Mouse (Mus musculus): Measurements from ENCODE around the gene Sox5. TPM values are rescaled to one million over a fixed set of nuclear protein-coding genes. Genes with fewer than 3 reads are reported as not detected.

Sox5 gene
- polyA plus RNA-seq, 1 experiment = 1.5 TPM

DNA sequence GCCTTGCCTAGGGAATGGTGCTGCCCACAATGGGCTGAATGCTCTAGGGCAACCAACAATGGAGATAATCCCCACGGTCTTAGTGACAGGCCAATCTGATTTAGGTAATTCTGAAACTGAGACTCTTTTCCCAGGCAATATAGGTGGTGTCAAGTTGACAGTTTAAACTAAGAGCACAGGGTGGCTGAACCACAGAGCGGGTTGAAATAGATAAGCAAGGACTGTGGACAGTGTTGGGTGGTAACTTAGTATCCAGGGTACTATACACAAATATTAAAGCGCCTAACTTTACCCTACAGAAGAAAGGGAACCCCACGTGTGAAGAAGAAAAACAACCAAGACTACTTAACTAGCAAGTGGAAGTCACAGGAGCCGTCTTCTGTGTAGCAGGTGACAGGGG lies 838.7 kb downstream of the Sox5 start:
- no peak for DNase-seq (ENCODE audit: low read depth)

DNA sequence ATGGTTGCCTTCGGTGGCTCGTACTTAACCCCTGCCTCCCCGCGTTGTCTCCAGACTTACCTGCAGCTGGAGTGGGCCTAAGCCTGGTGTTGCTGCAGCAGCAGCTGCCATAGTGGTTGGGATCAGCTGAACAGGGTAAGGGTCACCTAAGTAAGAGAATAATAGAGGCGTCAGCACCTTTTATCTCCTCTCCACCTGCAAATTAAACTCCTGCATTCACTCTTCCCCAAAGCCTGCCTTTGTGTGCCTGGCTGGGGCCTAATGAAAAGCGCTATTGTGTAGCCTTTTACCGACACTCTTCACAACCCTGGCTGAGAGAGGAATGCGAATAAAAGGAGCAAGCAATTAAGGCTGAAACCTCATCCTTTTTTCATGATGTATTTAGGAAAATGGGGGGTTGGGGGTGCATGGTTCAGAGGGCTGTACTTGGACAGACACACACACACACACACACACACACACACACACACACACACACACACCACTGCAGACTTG lies 840.4 kb downstream of the Sox5 start:
- no peak for DNase-seq (ENCODE audit: low read depth)

DNA sequence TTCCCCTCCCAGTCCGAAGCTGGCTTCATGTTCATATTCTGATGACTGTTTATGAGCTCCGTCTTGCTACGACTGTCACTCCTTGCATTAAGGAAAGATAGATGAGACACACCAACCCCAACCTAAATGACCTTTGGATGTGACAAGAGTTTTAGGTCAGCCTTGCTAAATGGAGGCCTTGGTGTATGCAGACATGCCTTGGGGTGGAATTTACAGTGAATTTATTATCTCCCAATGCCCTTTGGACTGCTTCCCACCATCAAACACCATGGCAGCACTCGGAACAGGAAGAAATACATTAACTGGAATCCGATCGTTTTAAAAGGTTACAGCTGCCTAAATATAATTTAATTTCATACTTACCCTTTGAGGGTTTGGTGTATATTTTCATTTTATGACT lies 858.6 kb downstream of the Sox5 start:
- no peak for DNase-seq (ENCODE audit: low read depth)

DNA sequence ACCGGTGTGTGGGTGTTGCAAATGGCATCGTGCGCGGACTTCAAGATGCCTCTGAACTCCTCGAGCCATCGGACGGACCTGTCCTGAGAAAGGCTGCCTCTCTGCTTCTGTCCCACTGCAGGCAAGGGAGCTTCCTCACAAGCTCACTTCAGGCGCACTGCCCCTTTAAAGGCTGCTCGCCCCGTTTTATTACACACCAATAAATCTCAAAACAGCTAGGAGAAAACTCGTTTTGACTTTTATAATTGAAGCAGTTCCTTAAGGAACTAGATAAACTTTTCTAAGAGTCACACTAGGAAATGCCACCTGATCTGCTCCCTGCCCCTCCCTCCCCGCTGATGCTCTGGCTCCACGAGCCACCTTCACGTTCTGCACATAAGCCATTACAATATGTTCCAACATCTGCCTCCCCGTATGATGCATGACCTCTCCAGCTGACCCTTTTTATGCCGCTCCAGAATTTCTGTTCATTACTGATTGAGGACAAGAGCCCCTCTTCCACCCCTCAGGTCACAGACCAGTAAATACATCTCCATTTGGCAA lies 863.3 kb downstream of the Sox5 start:
- no peak for DNase-seq (ENCODE audit: low read depth)

DNA sequence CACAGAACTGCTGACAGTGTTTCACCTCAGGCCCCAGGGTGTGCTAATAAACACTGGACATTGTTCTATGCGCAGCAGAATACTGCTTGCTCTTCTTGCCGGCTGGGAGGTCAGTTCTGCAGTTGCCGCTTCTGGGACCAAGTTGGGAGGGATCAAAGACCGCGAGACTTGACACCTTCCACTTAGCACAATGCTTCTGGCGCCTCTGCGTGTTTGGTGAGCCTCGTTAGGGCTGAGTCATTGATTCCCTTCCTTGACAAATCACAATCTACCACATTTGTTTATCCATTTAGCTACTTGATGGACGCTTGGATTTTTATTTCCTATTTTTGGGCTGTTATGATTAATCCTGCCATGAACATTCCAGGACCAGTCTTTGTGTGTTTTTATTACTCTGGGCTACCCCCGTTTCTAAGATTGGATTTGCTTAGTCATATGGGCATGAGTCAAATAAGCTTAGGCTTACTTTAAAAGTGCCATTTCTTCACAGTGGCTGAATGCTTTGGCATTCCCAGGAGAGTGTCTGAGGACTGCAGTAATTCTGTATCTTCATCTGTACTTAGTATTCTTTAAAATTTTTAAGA lies 865.5 kb downstream of the Sox5 start:
- DNase-seq (ENCODE audit: low read depth) = no peak

DNA sequence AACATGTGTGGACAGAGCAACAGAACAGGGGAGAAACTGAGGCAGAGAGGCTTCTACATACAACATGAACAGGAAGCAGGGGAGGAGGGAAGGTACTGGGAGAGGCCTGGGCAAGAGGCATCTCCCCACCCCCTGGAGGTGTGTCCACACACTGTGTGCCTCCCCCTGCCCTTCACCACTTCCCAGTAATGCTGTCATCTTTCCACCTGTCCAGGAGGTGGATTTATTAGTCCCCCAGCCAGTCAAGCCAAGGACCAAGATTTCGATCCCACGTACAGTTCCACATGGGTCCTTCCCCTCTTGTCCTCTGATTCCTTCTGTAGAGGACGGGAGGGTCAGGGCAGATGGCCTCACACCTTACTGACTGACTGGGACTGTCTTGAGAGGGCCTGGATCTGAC lies 866.1 kb downstream of the Sox5 start:
- DNase-seq (ENCODE audit: low read depth) = no peak

DNA sequence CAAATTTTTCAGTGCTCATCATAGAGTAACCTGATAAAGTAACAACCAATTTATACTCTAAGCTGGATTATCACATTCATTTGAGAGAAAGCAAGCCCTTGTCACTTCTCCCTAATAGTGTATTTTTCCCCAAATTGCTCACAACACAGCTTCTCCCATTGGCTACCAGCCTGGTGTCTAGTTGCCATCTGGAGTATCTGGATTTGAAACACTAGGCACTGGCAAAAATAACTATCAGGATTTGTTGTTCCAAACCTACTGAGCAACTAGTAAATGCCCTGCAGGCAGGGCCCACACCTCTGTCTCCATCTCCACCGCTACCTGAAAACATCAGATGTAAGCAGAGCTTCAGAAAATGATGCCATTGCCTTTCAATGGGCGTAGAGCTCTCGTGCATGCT lies 869.5 kb downstream of the Sox5 start:
- no peak for DNase-seq (ENCODE audit: low read depth)

DNA sequence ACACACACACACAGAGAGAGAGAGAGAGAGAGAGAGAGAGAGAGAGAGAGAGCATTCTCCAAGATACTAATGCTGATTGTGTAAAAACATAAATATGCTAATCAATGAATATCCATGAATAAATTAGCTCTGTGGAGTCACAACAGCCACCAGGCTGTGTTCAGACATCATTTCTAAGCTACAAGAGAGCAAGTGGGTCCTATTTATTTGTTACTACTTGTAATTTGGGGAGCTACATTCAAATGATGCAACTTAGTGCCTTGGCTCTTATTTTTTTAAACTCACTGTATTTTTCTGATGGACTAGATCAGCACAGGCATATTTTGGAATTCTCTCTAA lies 877.1 kb downstream of the Sox5 start:
- DNase-seq (ENCODE audit: low read depth) = no peak

DNA sequence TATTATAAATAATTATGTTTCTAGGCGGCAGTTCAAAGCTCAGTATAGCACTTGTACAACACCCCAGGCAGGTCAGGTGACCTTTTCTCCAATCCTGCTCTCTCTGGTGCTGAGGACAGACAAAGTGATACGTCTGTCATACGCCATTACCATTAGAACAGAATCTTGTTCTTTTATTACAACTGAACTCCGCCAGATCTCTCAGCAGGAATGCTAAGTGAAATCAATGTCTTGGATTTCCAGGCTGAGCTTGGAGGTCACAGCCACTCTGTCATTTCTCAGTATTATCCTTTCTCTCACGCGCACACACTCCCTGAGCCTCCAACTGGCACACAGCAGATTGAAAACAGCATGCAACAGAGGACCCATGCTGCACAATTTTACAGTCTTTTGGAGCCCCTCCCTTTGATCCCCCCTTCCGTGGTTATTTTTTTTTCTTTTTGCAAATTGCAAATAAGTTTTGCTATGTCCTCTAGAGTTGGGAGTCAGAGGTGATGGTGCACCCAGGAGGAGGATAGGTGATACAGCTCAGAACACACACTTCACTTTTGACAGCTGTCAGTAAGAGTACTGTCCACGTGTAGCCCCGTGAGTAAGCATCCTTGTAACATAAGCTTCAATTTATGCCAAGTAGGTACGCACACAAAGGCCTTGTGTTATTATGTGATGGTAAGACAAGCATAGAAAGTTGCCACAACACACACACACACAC lies 877.6 kb downstream of the Sox5 start:
- DNase-seq (ENCODE audit: low read depth) = no peak

DNA sequence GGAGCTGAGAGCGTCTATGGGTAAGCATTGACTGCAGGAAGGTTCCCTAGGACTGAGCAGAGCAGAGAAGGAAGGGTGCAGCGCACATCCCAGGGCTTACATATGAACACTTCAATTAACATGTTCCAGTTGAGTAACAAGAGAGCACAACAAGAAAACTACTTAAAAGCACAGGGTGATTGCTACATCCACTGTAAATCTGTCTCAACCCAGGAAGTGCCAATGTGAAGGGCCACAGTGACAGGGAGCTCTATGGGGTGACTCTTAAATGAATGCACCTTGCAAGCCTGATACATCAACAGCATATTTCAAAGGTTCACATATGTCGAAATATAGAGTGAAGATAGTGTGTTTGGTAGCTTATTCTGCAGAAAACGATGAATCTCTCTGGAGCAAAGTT lies 880.9 kb downstream of the Sox5 start:
- DNase-seq (ENCODE audit: low read depth) = no peak

DNA sequence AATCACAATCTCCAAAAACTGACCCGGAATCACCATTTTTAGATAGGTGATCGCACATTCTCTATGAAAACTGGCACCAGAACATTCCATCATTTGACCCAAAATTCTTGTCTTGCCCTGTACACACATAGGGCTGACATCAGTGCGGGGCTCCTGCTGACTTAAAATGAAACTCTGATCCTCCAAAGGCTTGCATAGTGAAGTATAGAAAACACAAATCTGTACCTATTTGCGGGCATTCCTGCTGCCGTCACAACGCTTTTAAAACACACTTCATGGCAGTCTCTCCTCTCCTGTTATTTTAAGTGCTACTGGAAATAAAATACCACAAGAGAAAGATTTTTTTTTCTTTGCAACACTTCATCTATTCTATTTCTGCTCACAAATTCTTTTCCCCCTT lies 886.7 kb downstream of the Sox5 start:
- DNase-seq (ENCODE audit: low read depth) = no peak

DNA sequence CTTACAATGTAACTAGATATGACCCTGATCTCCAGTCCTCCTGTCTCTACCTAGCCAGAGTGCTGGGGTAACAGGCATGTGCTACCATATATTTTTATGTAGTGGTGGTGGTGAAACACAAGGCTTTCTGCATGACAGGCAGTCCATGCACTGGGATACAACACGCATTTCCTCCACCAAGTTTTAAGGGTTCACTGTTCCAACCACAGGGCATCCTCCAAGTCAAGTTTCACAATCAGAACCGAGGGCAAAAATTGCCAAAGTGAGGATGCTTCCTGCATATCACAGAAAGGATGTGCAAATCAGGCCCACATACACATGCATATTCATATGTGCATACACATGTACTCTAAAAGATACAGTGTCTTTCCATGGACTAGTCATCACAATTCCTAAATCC lies 888.9 kb downstream of the Sox5 start:
- no peak for DNase-seq (ENCODE audit: low read depth)

DNA sequence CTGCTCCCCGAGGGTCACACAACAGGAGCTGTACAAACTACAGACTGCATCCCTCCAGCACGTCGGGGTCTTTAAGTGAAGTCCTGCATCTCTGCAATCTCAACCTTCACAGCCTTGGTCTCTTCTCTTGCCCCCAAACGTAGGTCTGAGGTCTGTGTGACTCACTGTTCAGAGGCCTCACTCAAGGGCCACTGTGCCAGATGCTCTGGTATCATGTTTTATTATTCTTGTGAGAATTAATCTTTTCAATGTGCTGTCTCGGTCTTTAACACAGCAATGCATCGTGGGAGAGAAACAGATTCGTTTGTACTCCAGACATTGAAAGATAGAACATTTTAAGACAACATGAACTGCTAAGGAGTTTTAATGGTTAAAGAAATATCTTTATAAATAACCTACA lies 893.2 kb downstream of the Sox5 start:
- no peak for DNase-seq (ENCODE audit: low read depth)

DNA sequence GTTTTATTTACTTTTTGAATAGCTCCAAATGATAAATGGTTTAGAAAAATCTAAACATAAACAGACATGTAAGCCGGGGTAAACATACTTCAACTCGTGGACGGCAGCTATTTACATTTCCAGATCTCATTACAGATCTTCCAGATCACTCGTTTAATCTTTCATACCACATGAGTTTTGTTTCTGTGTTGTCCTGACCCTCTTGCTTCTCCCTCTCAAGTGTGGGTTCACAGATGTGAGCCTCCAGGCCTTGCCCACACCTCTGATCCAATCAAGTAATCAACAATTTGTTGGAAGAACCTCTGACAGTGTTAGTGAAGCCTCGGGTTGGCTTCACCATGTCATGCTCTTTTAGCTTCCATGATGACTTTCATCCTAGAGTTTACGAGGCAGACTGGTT lies 903.3 kb downstream of the Sox5 start:
- no peak for DNase-seq (ENCODE audit: low read depth)

DNA sequence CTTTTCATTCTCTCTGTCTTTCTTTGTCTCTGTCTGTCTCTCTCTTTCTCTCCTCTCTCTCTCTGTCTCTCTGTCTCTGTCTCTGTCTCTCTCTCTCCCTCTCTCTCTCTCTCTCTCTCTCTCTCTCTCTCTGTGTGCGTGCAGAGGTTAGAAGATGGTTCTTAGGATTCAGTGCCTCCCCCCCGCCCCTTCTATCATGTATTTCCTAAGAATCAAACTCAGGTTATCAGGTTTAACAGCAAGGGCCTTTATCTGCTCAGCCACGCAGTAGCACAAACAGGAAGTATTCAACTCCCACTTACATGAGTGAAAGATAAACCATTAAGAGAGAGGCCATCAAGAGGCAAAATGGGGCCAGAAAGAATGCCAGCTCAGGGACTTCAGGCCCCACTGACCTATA lies 913.0 kb downstream of the Sox5 start:
- no peak for DNase-seq (ENCODE audit: low read depth)

DNA sequence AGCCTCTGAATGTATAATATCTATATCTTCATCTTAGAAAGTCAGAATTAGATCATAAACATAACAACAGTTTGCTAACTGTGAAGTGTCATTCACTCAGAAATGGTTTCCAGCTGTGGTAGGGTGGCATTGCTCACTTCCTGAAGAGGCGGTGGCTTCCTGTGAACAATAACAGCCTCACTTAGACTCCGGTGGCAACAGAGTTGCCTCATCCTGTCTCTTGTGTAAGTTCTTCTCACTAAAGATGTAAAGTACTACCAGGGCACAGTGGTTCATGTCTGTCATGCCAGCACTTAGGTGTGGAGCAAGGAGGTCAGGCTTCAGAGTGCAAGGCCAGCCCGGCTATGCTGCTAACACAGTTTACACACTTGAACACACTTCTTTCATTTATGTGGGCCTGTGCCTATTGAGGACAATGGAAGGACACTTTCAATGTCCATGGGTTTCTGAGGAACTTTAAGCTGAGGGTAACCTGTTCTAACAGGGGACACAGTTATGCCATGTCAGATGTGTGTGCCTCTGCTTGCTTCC lies 913.6 kb downstream of the Sox5 start:
- DNase-seq (ENCODE audit: low read depth) = no peak

DNA sequence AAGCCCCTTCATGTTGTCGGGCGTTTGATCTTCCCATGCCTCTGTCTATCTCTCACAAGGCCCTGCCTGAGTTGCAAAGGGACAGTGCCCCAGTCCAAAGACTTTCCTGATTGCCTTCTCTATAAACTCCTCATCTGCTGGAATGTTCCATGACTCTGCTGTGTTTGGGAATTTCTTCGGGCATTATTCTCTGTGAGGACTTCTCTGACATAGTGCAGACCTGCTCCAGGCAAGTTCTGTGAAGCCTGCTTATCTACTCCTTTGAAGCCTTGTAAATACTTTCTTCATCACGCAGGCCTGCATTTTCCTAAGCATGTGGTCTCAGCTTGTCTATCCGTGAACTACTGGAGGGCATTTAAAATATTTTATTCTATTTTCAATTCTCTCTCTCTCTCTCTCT lies 914.7 kb downstream of the Sox5 start:
- DNase-seq (ENCODE audit: low read depth) = no peak

DNA sequence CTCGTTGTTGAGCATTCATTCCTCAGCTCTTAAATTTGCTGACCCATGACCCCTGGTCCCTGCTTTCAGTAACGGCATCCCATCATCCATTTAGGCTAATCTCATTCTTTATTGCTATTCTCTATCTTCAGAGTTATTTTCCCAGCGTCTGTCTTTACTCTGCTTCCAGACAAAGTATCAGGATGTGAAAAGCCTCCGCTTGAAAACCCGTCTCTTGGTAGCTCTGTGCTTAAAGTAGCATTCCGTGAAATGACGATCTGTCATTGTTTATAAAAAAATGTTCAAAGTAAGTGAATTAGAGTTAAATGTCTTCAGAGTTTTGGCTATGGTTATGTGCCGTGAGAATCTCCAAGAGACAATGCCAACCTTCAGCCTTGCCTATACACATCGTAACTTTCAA lies 915.2 kb downstream of the Sox5 start:
- no peak for DNase-seq (ENCODE audit: low read depth)

DNA sequence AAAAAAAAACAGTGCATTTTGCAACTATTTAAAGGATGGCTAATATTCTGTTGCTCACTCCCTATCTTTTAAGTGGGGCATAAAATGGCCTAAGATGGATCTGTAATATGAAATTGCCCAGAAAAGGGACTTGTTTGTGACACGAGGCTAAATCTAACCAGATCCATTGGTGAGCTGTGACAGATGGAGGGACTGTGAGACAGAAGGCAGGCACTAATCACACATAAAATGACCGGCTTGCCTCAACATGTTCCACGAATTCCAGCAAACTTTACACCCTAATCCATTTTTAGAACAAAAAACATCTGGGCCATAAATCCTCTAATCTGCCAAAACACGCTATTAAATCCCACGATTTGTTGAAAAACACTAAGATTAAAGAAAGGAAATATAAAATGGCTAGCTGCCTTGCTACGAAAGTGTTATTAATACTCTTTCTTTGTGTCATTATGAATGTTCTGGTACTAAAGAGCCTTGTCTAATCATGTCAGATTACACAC lies 919.1 kb downstream of the Sox5 start:
- DNase-seq (ENCODE audit: low read depth) = no peak

DNA sequence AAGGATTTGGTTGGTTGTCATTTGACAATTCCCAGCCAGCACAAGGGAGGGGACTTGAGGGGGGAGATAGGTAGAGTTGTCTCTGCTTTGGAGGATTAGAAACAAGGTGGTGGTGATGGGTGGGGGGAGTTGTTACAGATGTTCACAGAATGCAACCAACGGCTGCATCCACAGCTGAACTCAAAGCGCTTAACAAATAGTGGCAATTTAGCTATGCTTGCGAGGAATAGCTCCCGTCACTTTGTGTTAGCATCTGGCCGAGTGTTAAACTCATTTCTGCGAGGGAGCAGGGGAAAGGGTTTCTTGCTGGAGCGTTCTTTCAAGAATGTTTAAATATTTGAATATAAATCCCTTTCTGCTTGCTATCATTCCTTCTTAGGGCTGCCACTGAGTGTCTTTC lies 921.7 kb downstream of the Sox5 start:
- DNase-seq (ENCODE audit: low read depth) = no peak

DNA sequence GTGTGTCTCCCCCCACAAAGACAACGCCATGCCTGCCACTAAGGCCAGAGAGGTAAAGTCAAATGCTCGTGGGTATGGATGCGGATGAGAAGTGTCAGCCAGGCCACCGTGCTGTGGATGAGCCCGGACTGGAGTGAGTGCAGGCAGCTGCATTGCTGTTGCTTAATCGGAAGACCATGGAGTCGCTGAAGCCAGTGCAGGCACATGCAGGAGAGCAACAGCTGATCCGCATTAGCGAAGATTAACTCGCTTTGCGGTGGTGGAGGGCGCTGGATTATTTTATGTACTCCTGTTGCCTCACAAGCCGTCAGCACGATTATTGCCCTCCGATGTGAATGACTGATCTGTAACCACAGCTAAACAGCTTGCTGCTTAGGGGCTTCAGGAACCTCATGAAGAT lies 922.2 kb downstream of the Sox5 start:
- no peak for DNase-seq (ENCODE audit: low read depth)

DNA sequence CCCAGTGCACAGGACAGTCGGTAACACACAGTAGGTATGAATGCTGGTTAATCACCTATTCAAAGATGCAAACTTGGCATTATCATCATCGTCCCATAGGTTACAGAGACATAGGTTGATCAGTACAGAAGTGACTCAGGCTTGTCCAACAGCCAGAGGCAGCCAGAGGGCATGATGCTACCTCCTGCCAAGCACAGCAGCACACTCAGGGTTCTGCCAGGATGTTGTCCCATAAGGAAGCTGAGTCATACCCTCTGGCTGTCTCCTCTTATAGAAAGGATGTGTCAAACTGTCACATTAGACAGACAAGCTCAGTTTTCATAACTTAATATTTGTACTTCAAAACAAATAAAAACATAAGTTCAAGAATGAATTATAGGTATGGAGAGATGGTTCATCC lies 923.2 kb downstream of the Sox5 start:
- DNase-seq (ENCODE audit: low read depth) = no peak

DNA sequence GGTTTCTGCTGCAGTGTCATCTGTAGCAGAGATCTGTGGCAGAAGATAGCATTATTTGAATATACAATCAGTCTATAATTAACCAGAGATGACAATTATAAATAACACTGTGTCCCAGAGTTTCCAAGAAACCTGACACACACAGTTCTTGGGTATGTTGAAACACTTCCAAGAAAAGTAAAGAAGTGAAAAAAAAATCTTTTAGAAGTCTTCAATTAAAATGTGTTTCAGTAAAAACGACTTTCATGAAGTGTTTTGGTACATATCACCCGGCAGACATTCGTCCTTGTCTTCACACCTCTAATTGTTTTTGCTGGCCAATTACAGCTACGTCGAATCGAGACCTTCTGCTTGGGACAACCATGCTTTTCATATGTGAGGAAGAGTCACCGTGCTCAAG lies 924.4 kb downstream of the Sox5 start:
- DNase-seq (ENCODE audit: low read depth) = no peak

Data from gonadal fat pad, adult 2 months (tissue).